Mouse (Mus musculus): ENCODE measurements around the gene Ankk1.

DNA sequence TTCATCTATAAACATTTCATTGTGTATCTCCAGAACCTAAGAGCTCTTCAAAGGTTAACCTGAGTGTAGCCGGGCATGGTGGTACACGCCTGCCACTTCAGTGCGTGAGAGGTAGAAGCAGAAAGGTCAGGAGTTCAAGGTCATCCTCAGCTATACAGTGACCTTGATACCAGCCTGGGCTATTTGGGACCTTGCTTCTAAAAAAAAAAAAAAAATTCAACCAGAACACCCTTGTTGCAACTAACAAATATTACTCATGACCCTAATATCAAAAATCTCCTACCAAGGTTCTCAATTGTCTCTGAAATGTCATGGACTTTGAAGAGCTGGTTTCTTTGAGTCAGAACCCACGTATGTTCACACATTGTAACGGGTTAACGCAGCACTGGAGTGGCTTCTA lies 42.0 kb downstream of the Ankk1 start:
- TF ChIP-seq CTCF (IDR thresholded peaks at IDR 0.05; ENCODE audit: extremely low read depth, insufficient read length, insufficient replicate concordance, low read depth, low read length) (no peak), POLR2A (IDR thresholded peaks at IDR 0.05; ENCODE audit: low read depth, low read length) (no peak)
